12 mouse cellular contexts compared by ENCODE assay signal in the genomic region with DNA sequence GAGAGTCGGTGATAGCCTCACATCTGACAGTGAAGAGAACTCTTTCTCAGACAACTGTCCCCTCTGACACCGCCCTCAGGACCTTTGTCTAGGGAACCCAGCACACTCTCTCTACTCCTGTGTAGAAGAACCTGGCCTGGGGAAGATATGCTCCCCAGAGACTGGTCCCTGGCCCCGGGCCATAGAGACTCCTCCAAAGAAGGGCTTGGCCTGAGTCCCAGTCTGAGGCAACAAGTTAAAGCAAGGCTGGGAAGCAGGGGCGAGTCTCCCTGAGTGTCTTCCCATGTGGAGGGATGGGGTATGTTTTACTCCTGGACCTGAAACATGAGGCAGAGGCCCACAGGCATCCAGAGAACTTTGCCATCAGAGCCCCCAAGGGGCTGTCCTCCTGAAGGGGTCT. TPM values are rescaled to one million over a fixed set of nuclear protein-coding genes. Genes with fewer than 3 reads are reported as not detected.
DNase-seq lines count a peak whose midpoint lies in the region; TF ChIP-seq lines count a peak whose summit lies in the region.
"Had no signal": no experiment of that assay in that cellular context is flagged by ENCODE, and none has a peak within 500 bp of the region (broad histone marks: within the 10 kb centered on the region; RNA-seq: fewer than 3 reads in every experiment).

No protein-coding gene starts in this region.

- no peak overlapping the region for H3K4me3 ChIP-seq in cerebellum, adult 2 months (replicated peaks; ENCODE audit: insufficient read depth, low read depth, low read length)
- H3K4me3 ChIP-seq: forebrain, embryonic 12.5 days; heart, embryonic 15.5 days; limb, embryonic 13.5 days had no signal

- peak; percentile 56 for DNase-seq in cerebellum, adult 9-11 months
- DNase-seq in cerebellum, adult 2 months = no peak
- DNase-seq in kidney, postnatal 10 days = peak; percentile 53
- DNase-seq in kidney, adult 11 months = no peak
- DNase-seq in urinary bladder, postnatal 14 days (ENCODE audit: low spot score) = peak; percentile 31
- DNase-seq in urinary bladder, postnatal 25 days (ENCODE audit: low spot score) = no peak
- DNase-seq in ovary, postnatal 36 days (ENCODE audit: low spot score) = peak; percentile 54
- DNase-seq in retina, postnatal 1 day = no peak
- DNase-seq: kidney, adult 2 months had no signal

- no peaks in the 10 kb centered on the region for H3K27me3 ChIP-seq in cerebellum, adult 2 months (ENCODE audit: control insufficient read depth, insufficient read depth, low read length)

- WGBS in cerebellum, adult 2 months = 57% methylated on average over 4 of the region's 4 CpGs

- H3K4me1 ChIP-seq in cerebellum, adult 2 months (ENCODE audit: control insufficient read depth, insufficient read depth, low read length) = peaks cover 4% of the 10 kb centered on the region

- no peak for TF ChIP-seq POLR2A in cerebellum, adult 2 months (IDR thresholded peaks at IDR 0.05; ENCODE audit: borderline replicate concordance, insufficient read depth, low read length)

- no peak for TF ChIP-seq CTCF in cerebellum, adult 2 months (IDR thresholded peaks at IDR 0.05; ENCODE audit: borderline replicate concordance, insufficient read depth, low read depth, low read length)

- H3K27ac ChIP-seq in cerebellum, adult 2 months (ENCODE audit: insufficient read depth, low read length) = no peak overlapping the region
- H3K27ac ChIP-seq: forebrain, embryonic 12.5 days; heart, embryonic 15.5 days; limb, embryonic 13.5 days had no signal

RNA-seq across cellular contexts. Expression of a gene that starts 2.1 kb away (rescaled TPM):
- 26.5 and 34.3 TPM in 2 replicates for polyA plus RNA-seq in cerebellum, adult 2 months (2012; rRNA removed)

Comparison
In these comparisons a context has a peak if more than half of its experiments do, and no peak if none do; other contexts are left out.
1. DNase-seq: peak in cerebellum, adult 9-11 months (single experiment), kidney, postnatal 10 days (single experiment), urinary bladder, postnatal 14 days (single experiment) and ovary, postnatal 36 days (single experiment); none in cerebellum, adult 2 months (0 of 2), kidney, adult 11 months (single experiment), urinary bladder, postnatal 25 days (single experiment) and retina, postnatal 1 day (single experiment).